Mouse (Mus musculus): ENCODE results near the gene Xlr4a.
"Not testable (repeated sequence)": the region's sequence is repeated elsewhere in the genome, so short reads cannot be mapped to it uniquely, and the experiment has no call there.

Xlr4a gene

GRCm38 (mm10) chrX:73082267-73083055 is at the start of gene Xlr4a:
Gene Xlr4a, minus strand, starts transcription at chrX:73082478.
- peak; percentile 69 for DNase-seq (ENCODE audit: low read depth)

- DNase-seq (ENCODE audit: low read depth): not testable (repeated sequence)
Measured at GRCm38 (mm10) chrX:73122859-73123829, 40.9 kb upstream of the Xlr4a start.

DNA sequence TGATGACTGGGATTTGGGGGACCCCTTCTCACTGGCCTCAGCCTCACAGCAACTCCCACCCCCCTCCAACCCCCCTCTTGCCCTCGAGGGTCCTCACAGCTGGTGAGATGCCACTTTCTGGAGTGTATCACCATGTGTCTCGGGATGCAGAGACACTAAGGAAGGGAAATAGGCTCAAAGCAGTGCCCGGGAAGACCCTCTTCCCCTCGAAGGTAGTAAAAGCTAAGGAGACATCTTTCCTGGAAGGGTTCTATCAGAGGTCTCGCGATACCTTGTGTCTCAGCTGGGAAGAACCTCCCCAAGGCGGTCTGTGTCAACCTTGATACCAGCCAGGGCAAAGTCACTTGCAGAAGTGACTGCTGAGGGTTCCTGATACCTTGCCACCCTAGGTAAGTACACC is 34.5 kb upstream of the Xlr4a start, which contains the start of gene Gm14685:
Gm14685 (plus strand) TSS at position 301 of the 400 bp plus-strand sequence.
- DNase-seq (ENCODE audit: low read depth): not testable (repeated sequence)

- not testable (repeated sequence) for DNase-seq (ENCODE audit: low read depth)
Measured at GRCm38 (mm10) chrX:73096941-73097508, 14.7 kb upstream of the Xlr4a start, which contains the start of gene Xlr3a. Gene Xlr3a, minus strand, starts transcription at chrX:73097095.

- not testable (repeated sequence) for DNase-seq (ENCODE audit: low read depth)
Measured at GRCm38 (mm10) chrX:73066765-73067312, 15.4 kb downstream of the Xlr4a start.

GRCm38 (mm10) chrX:73064415-73064793 is 17.9 kb downstream of the Xlr4a start, which contains the start of gene Pnma3:
Gene Pnma3, plus strand, starts transcription at chrX:73064787.
- no peak for DNase-seq (ENCODE audit: low read depth)

- DNase-seq (ENCODE audit: low read depth): no peak
Measured at GRCm38 (mm10) chrX:73063512-73064414, 18.5 kb downstream of the Xlr4a start.

- no peak for DNase-seq (ENCODE audit: low read depth)
Measured at GRCm38 (mm10) chrX:73062323-73062722, 20.0 kb downstream of the Xlr4a start.

DNA sequence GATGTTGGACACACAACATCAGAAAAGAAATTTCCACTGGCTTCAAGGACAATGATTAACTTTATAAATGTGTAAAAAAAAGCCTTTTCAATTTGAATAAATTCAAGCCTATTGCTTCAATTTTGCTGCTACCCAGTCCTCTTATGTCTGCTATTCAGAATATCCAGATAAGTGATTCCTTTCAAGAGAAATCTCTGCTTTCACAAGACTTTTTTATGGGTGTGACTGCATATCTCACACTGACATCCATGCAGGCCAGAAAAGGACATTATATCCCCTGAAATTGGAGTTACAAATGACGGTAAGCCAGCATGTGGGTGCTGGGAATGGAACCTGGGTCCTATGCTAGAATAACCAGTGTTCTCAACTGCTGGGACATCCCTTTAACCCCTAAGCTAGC is 20.8 kb downstream of the Xlr4a start:
- no peak for DNase-seq (ENCODE audit: low read depth)

- DNase-seq (ENCODE audit: low read depth): peak; percentile 90
Measured at GRCm38 (mm10) chrX:73053860-73054563, 28.3 kb downstream of the Xlr4a start.

DNA sequence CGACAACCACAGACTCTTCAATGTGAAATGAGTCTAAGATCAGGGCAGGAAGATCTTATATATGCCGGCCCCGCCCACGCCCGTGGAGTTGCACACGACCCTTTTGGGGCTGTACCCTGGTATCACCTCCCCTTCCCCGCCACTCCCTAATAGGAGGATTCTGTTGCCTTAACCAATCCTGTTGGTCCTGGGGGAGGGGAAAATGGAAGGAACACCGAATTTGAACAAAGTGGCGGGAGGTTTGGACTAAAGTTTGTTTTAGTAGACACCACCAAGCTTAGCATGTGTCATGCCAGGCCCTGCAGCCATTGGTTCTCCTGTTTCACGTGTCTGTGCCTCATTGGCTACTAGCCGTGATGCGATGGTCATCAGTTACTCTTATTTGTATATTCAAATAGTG is 42.6 kb downstream of the Xlr4a start:
- DNase-seq (ENCODE audit: low read depth): no peak

GRCm38 (mm10) chrX:73038831-73039230 is 43.4 kb downstream of the Xlr4a start:
- DNase-seq (ENCODE audit: low read depth): no peak

DNA sequence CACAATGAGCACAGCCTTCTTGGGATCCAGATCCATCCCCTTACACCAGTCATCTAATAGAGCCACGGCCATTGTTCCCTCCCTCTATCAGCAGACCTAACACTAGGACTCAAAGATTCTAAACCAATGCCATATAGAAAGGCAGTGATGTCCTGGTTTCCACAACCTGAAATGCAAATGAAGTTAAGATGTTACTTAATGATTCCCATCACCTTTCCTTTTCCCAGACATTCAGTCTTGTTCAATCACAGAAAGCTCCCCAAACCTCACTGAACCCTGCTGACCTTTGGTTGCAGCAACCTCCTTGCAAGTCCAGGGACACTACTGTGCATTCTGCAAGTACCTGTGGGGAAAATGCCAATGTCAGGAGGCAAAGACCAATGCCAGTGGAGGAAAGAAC is 45.3 kb downstream of the Xlr4a start, which contains the start of gene Pnma5:
Pnma5 (minus strand) TSS at position 101 of the 400 bp plus-strand sequence.
- no peak for DNase-seq (ENCODE audit: low read depth)

Measured in induced T-regulatory cell, adult 2 months (primary cell).